Mouse (Mus musculus) frontal cortex, postnatal 10 days (tissue): Measurements from ENCODE around the gene Lonrf2.

Source experiments
- DNase-seq, 2 experiments: peaks; one replicate each; pipeline ENCODE4 v3.0.0; 2022; ENCODE audit warnings: low spot score in 2 of 2, mixed read lengths in 1 of 2

The Lonrf2 gene

DNA sequence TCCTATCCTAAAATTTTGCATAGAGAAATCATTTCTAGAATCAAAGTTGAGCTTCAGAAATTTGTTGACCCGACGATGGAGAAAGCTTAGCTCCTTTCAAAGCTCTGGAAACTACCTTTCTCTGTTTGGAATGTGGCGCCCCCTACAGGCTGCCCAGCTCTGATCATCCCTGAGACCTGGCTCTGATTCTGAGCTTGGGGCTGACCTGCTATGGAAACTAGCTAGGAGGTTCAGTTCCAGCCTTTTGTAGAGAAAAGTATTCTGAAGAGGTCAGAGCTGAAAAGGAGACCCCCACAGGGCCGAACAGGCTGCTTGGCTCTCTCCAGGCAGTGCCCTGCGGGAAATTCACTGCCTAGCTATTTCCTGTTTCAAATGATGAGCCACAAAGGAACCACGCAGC, 66.6 kb downstream of the Lonrf2 start:
- peak in 1 of 2 experiments; percentile 55 for DNase-seq

DNA sequence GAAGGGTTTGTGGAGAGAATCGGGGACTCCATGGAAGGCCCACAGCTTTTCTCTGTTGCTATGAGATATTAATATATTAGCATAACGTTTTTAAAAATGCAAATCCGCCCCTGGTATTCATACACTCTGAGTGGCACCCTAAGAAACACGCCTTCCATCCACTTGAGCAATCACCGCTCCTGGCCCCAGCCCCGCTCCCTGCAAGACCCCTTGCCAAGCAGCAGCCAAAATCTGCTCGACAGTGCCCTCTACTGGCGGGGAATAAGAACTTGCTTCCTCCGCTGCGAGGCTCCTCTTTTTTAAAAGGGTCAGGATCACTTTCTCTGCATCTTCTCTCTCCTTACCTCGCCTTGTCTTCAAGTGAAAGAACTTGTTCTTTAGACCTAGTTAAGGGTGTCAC, 68.7 kb downstream of the Lonrf2 start:
- peak; percentile 32 to 72 for DNase-seq

DNA sequence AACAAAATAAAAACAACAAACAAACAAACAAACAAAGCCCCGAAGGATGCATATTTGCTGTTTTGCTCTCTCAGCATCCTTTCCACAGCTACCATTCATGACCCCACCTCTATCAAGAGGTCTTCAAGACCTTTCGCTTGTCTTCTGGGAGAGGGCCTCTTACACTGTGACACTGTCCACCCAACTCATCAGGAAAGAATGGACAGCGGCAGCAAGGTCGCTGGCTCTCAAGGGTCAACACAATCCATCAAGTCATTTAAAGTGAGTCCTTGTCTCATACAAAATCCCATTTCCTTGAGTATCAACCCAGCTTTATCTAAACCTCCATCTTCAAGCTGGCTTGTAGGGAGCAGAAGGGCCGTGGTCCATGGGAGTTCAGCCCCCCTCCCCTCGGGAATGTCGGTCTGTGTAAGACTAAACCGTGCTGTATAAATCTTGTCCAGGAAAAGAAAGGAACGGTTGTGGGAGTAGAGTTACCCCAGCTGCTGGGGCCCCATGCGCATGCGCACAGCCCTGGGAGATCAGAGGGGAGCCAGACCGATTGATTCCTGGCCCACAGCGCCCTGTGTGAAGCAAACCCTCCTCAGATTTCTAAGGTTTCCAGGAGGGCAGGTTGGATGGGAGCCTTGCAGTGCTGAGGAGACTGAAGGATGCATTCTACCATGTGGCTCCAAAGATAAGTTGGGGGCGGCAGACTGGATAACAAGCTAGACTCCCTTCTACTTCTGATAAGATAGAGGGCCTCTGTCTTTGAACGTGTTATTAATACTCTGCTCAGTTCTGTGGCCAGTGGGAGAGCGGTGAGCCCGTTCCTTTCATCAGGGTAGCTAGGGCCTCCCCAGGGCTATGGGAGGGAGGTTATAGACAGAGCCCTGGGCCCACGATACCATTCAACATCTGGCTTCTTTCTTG, 69.6 kb downstream of the Lonrf2 start:
- DNase-seq: no peak

DNA sequence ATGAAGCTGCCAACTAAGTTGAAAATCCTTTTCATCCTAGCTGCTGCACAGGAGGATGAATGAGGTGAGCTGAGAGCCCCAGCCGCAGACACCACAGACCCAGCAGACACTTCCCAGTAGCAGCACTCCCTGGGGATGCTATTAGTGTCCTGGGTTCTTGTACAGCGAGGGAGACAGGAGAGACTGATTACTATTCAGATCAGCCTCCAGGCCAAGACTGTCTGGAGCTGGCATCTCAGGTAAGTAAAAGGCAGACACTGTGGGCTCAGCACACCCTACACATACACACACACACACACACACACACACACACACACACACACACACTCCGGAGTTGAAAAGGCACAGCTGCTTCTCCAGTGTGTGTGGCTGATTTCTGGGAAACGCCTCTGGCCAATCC, 70.3 kb downstream of the Lonrf2 start:
- DNase-seq: no peak

DNA sequence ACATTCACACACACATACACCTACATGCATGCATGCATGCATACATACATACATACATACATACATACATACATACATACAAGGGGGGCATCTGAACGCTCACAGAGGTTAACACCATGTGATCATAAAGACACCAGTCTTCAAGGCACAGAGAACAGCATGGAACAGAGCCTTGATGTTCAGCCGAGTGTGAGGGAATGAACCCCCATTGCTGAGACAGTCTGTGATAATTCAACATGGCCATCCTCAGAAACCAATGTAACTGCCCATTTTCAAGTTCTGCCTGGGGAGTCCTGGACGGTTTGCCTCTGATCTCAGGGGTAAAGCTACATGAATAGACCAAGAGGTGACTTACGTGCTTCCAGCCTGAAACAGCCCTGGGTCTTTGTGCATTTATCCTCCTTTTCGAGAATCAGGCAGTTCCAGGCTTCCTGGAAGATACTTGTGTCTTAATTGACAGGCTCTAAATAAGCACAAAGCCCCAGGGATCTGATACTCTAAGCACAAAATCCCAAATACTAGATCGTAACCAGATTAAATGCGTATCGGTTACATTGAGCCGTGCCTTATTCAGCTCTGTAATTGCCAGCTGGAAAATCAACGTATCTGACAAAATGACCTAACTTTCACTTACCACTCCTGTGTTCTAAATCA, 72.4 kb downstream of the Lonrf2 start:
- no peak for DNase-seq

DNA sequence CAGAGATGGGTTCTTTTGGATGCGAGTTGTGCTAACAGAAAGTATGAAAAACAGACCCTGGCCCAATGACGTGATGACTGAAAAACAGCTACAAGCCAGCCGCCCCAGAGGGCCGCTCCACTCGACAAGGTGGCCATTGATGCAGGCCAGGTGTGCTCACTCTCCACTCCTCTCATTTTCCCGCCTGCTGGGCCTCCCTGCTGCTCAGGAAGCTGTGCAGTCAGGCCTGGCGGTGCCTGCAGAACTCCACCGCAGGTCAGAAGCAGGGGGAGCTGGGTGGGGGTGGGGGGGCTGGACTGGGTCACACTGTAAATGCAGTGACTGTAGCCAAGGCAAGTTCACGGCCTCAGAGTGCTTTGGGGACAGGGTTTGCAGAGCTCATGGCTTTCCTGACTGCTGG, 76.1 kb downstream of the Lonrf2 start:
- no peak for DNase-seq

DNA sequence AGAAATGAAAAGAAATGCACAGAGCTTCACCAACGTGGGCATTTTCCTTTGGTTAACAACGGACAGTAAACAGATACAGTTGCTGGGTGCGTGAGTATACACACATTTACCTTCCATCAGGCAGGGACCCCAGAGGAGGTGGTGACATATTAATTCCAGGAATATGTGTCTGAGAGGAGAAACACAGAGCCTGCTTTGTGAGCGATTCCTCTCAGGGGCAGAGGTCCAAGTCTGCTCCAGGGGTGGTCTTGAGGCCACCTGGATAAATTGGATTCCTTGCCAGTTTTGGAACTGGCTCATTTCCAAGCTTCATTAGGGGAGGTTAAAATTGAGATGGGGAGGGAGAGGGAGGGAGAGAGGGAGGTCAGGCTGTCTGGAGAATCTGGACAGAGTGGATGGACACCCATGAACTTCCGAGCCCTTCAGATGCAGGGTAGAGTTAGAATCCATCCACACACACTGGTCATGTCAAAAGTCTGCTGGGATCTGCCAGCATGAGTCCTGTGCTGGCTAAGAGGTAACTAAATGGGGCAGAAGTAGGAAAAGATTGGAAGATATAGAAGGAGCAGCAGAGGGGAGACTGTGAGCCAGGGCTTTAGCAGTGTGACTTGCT, 78.6 kb downstream of the Lonrf2 start:
- no peak for DNase-seq

DNA sequence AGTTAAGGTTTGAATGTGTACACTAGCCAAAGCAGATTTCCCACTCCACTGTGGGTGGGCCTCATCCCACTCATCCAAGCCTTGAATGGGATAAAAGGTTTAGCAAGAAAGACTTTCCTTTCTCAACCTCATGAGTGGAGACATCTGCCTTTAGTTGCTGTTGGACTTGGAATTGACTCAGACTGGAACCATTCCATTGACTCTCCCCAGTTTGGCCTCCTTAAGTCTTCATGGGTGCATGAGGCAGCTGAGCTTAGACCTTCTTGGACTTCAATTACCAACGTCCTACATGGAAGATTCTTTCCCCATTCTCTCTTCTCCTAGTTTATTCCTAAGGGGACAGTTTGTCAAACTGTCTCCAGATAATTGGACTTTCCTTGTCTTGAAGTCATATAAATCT, 92.6 kb downstream of the Lonrf2 start:
- DNase-seq: no peak
